Mouse (Mus musculus): ENCODE results near the gene Itga2.

The Itga2 gene

GRCm38 (mm10) chr13:114825377-114825855 lies 106.5 kb downstream of the Itga2 start:
- DNase-seq (ENCODE audit: low read depth, low spot score), result no peak

GRCm38 (mm10) chr13:114822871-114823270 lies 109.0 kb downstream of the Itga2 start:
- DNase-seq (ENCODE audit: low read depth, low spot score), result no peak

- DNase-seq (ENCODE audit: low read depth, low spot score), result peak; percentile 26
Measured at GRCm38 (mm10) chr13:114818513-114818912, 113.4 kb downstream of the Itga2 start.

GRCm38 (mm10) chr13:114817751-114818360 lies 114.0 kb downstream of the Itga2 start, which contains the start of gene Mocs2:
Mocs2 (plus strand) TSS chr13:114818236.
- peak; percentile 95 for DNase-seq (ENCODE audit: low read depth, low spot score)

GRCm38 (mm10) chr13:114809624-114810210 lies 122.2 kb downstream of the Itga2 start:
- no peak for DNase-seq (ENCODE audit: low read depth, low spot score)

- no peak for DNase-seq (ENCODE audit: low read depth, low spot score)
Measured at GRCm38 (mm10) chr13:114802971-114803370, 128.9 kb downstream of the Itga2 start.

GRCm38 (mm10) chr13:114801857-114802256 lies 130.0 kb downstream of the Itga2 start:
- DNase-seq (ENCODE audit: low read depth, low spot score), result no peak

GRCm38 (mm10) chr13:114793250-114794030 lies 138.5 kb downstream of the Itga2 start:
- DNase-seq (ENCODE audit: low read depth, low spot score), result peak; percentile 58

- no peak for DNase-seq (ENCODE audit: low read depth, low spot score)
Measured at GRCm38 (mm10) chr13:114791511-114791910, 140.4 kb downstream of the Itga2 start.
